Mouse (Mus musculus) embryonic fibroblast, embryonic 13.5 days (primary cell): ENCODE results near the gene Evc.

Source experiments
- CTCF ChIP-seq: IDR thresholded peaks from 2 replicates; pipeline ENCODE4 v1.5.1; 2011; ENCODE audit warnings: mild to moderate bottlenecking, control low read depth, low read length, moderate library complexity, borderline replicate concordance; ENCODE audit not compliant: insufficient read depth
- POLR2A ChIP-seq: IDR thresholded peaks from 2 replicates; pipeline ENCODE4 v1.6.1; 2011; ENCODE audit warnings: low read depth, mild to moderate bottlenecking, control low read depth, low read length, moderate library complexity

GRCm38 (mm10) chr5:37252101-37252804, 84.4 kb downstream of the Evc start:
- TF ChIP-seq POLR2A (no peak), CTCF (no peak)
